Mouse (Mus musculus) naive thymus-derived CD4-positive, alpha-beta T cell, adult 2 months (primary cell): ENCODE measurements around the gene Gm14401.
"Not testable (repeated sequence)": the region's sequence is repeated elsewhere in the genome, so short reads cannot be mapped to it uniquely, and the experiment has no call there.

ENCODE experiments used
- DNase-seq: peaks from one replicate; pipeline ENCODE4 v3.0.0-alpha.2; 2011; ENCODE audit warnings: low read depth

Gene Gm14401

GRCm38 (mm10) chr2:177073432-177074423 lies at the start of gene Gm14401:
Gm14401 (plus strand) TSS chr2:177074320.
- not testable (repeated sequence) for DNase-seq

- DNase-seq = not testable (repeated sequence)
Measured at GRCm38 (mm10) chr2:177072807-177073206, 1.3 kb upstream of the Gm14401 start.

- not testable (repeated sequence) for DNase-seq
Measured at GRCm38 (mm10) chr2:177075015-177075414, 895 bp downstream of the Gm14401 start.

- not testable (repeated sequence) for DNase-seq
Measured at GRCm38 (mm10) chr2:177079866-177080265, 5.7 kb downstream of the Gm14401 start.

- DNase-seq = not testable (repeated sequence)
Measured at GRCm38 (mm10) chr2:177109086-177109485, 35.0 kb downstream of the Gm14401 start.

GRCm38 (mm10) chr2:177129097-177129496 lies 55.0 kb downstream of the Gm14401 start:
- DNase-seq = not testable (repeated sequence)
